Mouse (Mus musculus) liver, postnatal 0 days (tissue): ENCODE results near the gene Anxa5.

Source experiments
- CTCF ChIP-seq: sonication (generic); IDR thresholded peaks from 2 replicates; pipeline ENCODE4 v1.5.1; 2016; ENCODE audit warnings: antibody characterized with exemption, low read depth
- EP300 ChIP-seq: IDR thresholded peaks from 2 replicates; pipeline ENCODE4 v1.6.1; 2016; ENCODE audit warnings: antibody characterized with exemption, low read depth, mild to moderate bottlenecking

- no peak for TF ChIP-seq EP300
- TF ChIP-seq CTCF, result no peak
Observed at GRCm38 (mm10) chr3:36400657-36401056, 75.0 kb downstream of the Anxa5 start.
